Mouse (Mus musculus) bone marrow, adult 2 months (tissue): Measurements from ENCODE around the gene Il11. TPM values are rescaled to one million over a fixed set of nuclear protein-coding genes. Genes with fewer than 3 reads are reported as not detected.

Source experiments
- H3K27ac ChIP-seq: fragments of 200-500 bp; 2 replicates; pipeline ENCODE4 v1.5.1; 2012; ENCODE audit warnings: low read depth, mild to moderate bottlenecking, control low read depth, inconsistent platforms, low read length; ENCODE audit not compliant: control insufficient read depth, poor library complexity, insufficient read depth
- H3K4me1 ChIP-seq: fragments of 200-500 bp; 2 replicates; pipeline ENCODE4 v1.6.1; 2011; ENCODE audit warnings: low read length; ENCODE audit not compliant: control insufficient read depth, insufficient read depth
- H3K4me3 ChIP-seq: fragments of 200-500 bp; replicated peaks from 2 replicates; pipeline ENCODE3; 2011; ENCODE audit warnings: mild to moderate bottlenecking, low read depth, low read length, control low read depth; ENCODE audit not compliant: control insufficient read depth
- CTCF ChIP-seq: fragments of 200-500 bp; IDR thresholded peaks from 2 replicates; pipeline ENCODE4 v1.5.1; 2011; ENCODE audit warnings: low read length, control low read depth; ENCODE audit not compliant: control insufficient read depth, insufficient read depth
- POLR2A ChIP-seq: fragments of 200-500 bp; IDR thresholded peaks from 2 replicates; pipeline ENCODE4 v1.6.1; 2011; ENCODE audit warnings: low read depth, mild to moderate bottlenecking, control low read depth, low read length, borderline replicate concordance; ENCODE audit not compliant: control insufficient read depth
- WGBS: fragments of 180-500 bp; shearing (Covaris S2); methylation state at CpG from one replicate; pipeline ENCODE4 v1.1.7; 2018; 5-methylcytosine and 5-hydroxymethylcytosine counted together
- polyA plus RNA-seq: library from polyadenylated mRNA; stranded (reverse); fragments of >200 nt; gene quantifications from 2 replicates; pipeline ENCODE4 v1.2.4, GENCODE M21; 2011; ENCODE audit warnings: low replicate concordance; ENCODE audit not compliant: missing spikeins, insufficient read depth, insufficient read length

The Il11 gene
- polyA plus RNA-seq, 1 experiment: not detected

DNA sequence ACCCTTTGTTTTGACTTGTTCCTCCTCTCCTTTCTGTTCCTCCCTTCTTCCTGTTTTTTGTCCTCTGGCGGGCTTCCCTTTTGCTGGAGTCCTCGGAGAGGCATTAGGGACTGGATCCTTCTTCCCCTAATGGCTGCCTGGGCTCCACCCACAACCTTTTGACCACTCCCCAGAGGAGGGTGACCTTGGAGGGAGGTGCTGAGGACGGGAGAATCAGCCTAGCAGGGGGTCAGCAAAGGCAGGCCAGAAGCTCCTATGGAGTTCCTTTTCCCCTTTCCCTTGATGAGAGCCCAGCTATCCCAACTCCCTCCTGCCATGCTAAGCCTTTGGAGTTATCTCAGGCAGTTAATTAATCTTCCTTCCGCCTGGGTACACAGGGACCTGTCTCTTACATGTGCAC lies 41.5 kb downstream of the Il11 start:
- 12% methylated on average over 4 of the region's 4 CpGs for WGBS
- H3K4me1 ChIP-seq: peaks cover 2% of the 10 kb centered on the region; the same call in 1 of the 2 replicates
- H3K27ac ChIP-seq: peak overlapping the region; percentile 65
- TF ChIP-seq CTCF: no peak
- no peak for TF ChIP-seq POLR2A
- peak overlapping the region; percentile 53 for H3K4me3 ChIP-seq

DNA sequence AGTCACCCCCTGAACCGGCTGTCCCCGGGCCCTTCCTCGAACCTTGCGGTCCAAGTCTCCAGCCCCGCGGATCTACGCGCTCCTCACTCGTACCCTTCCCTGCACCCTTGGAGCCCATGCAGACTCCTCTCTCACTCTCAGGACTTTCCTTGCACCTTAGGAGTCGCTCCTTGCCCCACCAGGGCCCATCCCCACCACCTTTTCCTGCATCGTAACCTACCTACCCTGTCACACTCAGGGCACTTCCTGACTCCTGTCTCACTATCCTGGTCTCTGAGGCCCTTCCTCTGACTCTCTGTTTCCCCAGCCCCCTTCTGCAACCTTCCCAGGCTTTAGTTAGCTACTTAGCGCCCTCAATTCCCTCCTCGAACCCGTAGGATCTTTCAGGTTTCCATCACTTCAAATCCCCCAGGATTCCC lies 42.3 kb downstream of the Il11 start:
- 0% methylated on average over 14 of the region's 14 CpGs for WGBS
- TF ChIP-seq CTCF (no peak), POLR2A (no peak)
- Histone ChIP-seq H3K4me3 (peak overlapping the region; percentile 79), H3K27ac (peak overlapping the region; percentile 65), H3K4me1 (peaks cover 2% of the 10 kb centered on the region; the same call in 1 of the 2 replicates)

DNA sequence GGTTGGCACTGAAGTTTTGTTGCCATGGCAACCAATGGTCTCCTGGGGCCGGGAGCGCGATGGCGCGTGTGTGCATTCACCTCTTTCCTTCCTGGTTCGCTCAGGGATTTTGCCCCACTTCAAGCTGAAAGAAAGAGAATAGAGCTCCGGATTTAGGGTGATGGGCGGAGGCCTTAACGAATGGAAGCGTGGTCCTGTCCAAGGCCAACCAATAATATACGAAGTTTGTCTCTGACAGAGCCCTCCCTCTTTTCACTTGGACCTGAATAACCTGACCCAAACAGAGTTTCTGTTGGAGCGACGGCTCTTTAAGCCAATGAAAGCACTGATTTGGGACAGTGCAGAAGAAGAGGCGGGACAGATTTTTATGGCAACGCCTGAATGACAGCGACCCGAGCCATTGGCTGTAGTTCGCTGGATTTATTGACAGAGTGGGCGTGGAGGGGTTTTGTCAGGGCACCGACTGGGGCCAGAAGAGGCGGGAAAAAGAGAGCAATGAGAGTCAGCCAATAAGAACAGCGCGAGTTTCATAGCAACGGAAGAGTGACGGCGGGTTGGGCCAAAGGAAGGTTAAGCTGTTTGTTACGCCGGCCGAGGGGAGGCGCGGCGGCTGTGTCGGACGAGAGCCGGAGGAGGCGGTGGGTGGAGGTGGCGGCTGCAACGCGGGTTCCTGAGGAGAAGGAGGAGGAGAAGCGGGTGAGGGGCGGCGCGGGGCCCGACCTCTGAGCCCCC lies 42.9 kb downstream of the Il11 start, which contains the start of gene Kmt5c:
Gene Kmt5c (plus strand): TSS at position 572 of the 732 bp plus-strand sequence.
- 0% methylated on average over 38 of the region's 44 CpGs for WGBS
- TF ChIP-seq POLR2A: peak; percentile 97
- TF ChIP-seq CTCF: no peak; the same call in 1 of the 2 replicates
- Histone ChIP-seq H3K27ac (peak within 1 kb of the TSS; percentile 65), H3K4me1 (peaks cover 2% of the 10 kb centered on the region; the same call in 1 of the 2 replicates), H3K4me3 (peak within 1 kb of the TSS; percentile 79)

DNA sequence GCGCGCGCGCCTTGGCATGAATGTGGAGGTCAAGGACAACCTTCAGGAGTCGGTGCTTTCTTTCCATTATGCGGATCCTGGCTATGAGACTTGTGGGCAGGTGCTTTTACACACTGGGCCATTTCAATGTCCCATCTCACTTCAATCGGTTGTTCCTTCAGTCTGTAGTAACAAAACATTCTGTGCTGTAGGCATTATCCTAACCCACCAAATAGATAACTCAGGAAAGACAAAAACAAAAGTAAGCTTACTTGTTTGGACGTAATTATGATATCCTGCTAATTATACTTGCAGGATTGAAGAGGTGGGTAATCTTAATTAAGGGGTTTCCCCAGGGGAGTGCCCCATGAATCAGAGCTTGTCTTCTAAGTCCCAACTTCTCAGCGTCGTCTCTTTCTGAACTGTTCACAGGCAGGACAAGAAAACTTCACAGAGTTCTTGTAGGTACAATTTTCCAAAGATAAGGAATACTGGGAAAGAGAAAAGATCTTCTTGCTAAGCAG lies 43.6 kb downstream of the Il11 start:
- no peaks in the 10 kb centered on the region for H3K4me1 ChIP-seq
- no peak overlapping the region for H3K27ac ChIP-seq
- peak overlapping the region; percentile 52 for H3K4me3 ChIP-seq
- 57% methylated on average over 10 of the region's 10 CpGs for WGBS
- no peak for TF ChIP-seq POLR2A
- TF ChIP-seq CTCF: no peak

DNA sequence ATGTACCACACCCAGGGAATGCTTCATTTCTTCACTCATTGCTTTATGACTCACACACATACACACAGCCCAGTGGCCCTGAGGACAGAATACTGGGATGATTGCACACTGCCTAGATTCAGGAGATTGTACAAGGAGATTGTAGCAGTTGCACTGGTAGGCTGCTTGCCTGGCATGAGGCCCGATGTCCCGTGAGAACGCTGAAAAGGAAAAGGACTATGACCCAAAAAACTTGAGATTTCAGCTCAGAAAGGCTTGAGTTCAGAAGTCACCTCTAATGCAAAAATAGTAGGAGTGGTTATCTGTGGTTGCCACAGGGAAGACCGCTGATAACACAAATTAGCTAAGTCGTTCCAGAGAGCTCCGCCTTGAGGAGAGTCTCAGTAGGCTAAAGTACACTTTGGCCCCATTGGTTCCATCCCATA lies 49.7 kb downstream of the Il11 start:
- Histone ChIP-seq H3K4me3 (no peak overlapping the region), H3K4me1 (peaks cover 8% of the 10 kb centered on the region), H3K27ac (no peak overlapping the region)
- TF ChIP-seq CTCF (no peak), POLR2A (no peak)
- WGBS: 53% methylated on average over 6 of the region's 6 CpGs

DNA sequence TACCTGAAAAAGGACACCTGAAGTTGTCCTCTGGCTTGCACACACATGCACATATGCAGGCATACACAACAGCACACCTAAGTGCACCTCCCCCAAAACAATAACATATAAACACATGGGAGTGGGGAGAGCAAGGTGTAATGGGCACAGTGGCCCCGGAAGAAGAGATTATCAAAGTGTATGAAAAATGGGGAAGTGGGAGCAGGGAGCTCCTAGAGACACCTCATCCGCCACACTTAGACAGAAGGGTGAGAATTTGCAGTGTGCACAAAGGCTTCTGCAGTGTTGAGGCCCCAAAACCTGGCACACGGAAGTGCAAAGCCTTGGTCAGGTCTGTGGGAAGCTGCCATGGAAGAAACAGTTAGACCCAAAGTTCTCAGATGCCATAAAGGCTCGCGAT lies 51.6 kb downstream of the Il11 start:
- Histone ChIP-seq H3K27ac (no peak overlapping the region), H3K4me3 (no peak overlapping the region), H3K4me1 (peaks cover 8% of the 10 kb centered on the region)
- 42% methylated on average over 5 of the region's 5 CpGs for WGBS
- TF ChIP-seq CTCF: no peak
- TF ChIP-seq POLR2A: no peak

DNA sequence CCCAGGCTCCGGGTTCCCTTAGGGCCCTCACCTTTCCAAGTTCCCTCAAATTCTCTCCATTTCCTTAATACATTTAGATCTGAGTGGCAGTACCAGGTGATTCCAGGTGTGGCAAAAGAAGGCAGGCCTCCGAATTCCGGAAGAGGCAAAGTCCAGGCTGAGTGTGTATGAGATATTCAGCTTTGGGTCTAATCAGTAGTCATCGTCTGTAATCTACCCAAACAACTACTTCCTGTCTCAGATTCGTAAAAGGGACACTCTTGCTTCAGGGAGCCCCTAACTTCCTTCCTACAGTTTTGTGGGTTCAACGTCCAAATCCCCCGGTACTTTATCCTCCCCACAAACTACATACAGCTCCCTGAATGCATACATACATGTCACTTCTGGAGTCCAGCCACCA lies 57.5 kb downstream of the Il11 start, which contains the start of gene Tmem150b:
Gene Tmem150b (minus strand): TSS at position 81 of the 400 bp plus-strand sequence.
- peaks cover 6% of the 10 kb centered on the region; the same call in 1 of the 2 replicates for H3K4me1 ChIP-seq
- TF ChIP-seq CTCF (no peak), POLR2A (no peak)
- 1% methylated on average over 7 of the region's 7 CpGs for WGBS
- H3K4me3 ChIP-seq: peak within 1 kb of the TSS; percentile 69
- peak within 1 kb of the TSS; percentile 73 for H3K27ac ChIP-seq

DNA sequence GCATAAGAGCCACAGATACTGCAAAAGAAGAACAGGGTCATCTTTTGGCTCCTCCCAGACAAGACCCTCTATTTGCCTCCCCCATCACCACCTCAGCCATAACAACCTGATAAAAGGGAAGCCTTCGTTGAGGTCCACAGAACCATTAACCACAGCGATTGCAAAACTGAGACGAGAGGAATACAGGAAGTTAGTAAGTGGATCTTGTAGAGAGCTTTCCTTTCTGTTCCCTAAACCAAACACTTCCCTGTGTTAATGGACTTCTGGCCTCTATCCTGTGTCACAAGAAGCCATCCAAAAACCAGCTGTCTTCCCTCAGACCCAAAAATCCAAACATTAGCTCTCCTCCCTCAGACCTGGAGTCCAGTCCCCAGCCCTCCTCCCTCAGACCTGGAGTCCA lies 58.3 kb downstream of the Il11 start:
- peaks cover 10% of the 10 kb centered on the region; the same call in 1 of the 2 replicates for H3K4me1 ChIP-seq
- peak overlapping the region; percentile 69 for H3K4me3 ChIP-seq
- TF ChIP-seq POLR2A (no peak), CTCF (no peak)
- peak overlapping the region; percentile 73 for H3K27ac ChIP-seq
- WGBS: 0% methylated on average over 3 of the region's 3 CpGs

DNA sequence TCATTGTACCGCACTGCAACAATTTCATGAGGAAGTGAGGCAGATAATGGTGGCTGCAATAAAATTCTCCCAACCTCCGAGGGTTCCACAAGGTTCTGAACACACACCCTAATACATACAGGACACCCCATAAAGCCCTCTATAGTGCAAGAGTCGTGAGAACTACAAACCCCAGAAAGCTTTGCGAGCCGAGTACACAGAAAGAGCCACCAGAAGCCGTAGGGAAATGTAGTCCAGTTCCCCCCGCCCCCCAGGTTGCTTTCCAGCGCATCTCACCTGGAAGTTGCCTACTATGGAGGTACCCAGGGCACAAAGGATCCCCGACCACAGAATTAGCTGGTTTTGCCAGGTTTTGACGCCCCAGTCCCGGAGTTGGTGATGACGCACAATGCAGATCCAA lies 59.2 kb downstream of the Il11 start:
- Histone ChIP-seq H3K27ac (peak overlapping the region; percentile 56), H3K4me3 (peak overlapping the region; percentile 69), H3K4me1 (peaks cover 10% of the 10 kb centered on the region; the same call in 1 of the 2 replicates)
- WGBS: 23% methylated on average over 12 of the region's 12 CpGs
- no peak for TF ChIP-seq CTCF

Other genes with a start within 250 kb of the Il11 start
- gene Syt5, start 235.3 kb downstream of the Il11 start, polyA plus RNA-seq: 0.74 TPM in 1 of 2 replicates, not detected in the other
- gene Ptprh, start 178.8 kb downstream of the Il11 start, polyA plus RNA-seq: not detected in 2 replicates
- gene Tmem86b, start 151.4 kb downstream of the Il11 start, polyA plus RNA-seq: 36.2 and 42.5 TPM in 2 replicates
- 53.3 and 89.0 TPM in 2 replicates for gene Ppp6r1, start 123.8 kb downstream of the Il11 start, polyA plus RNA-seq
- 11.7 and 19.8 TPM in 2 replicates for gene Hspbp1, start 97.8 kb downstream of the Il11 start, polyA plus RNA-seq
- gene Brsk1, start 92.3 kb downstream of the Il11 start, polyA plus RNA-seq: 3.7 TPM in 1 of 2 replicates, not detected in the other
- 5.1 and 7.2 TPM in 2 replicates for gene Tmem150b, start 57.6 kb downstream of the Il11 start, polyA plus RNA-seq
- 98.4 and 144 TPM in 2 replicates for gene Kmt5c, start 42.7 kb downstream of the Il11 start, polyA plus RNA-seq
- gene Cox6b2, start 29.8 kb downstream of the Il11 start, polyA plus RNA-seq: 169 and 179 TPM in 2 replicates
- not detected in 2 replicates for gene Fam71e2, start 11.6 kb downstream of the Il11 start, polyA plus RNA-seq
- gene Tmem190, start 78 bp upstream of the Il11 start, polyA plus RNA-seq: not detected in 2 replicates
- gene Tmem238, start 6.8 kb upstream of the Il11 start, polyA plus RNA-seq: 3.9 and 12.0 TPM in 2 replicates
- 441 and 887 TPM in 2 replicates for gene Rpl28, start 10.0 kb upstream of the Il11 start, polyA plus RNA-seq
- gene Ube2s, start 29.7 kb upstream of the Il11 start, polyA plus RNA-seq: 367 and 488 TPM in 2 replicates
- 0.25 and 0.67 TPM in 2 replicates for gene Shisa7, start 61.8 kb upstream of the Il11 start, polyA plus RNA-seq
- 3.9 and 12.4 TPM in 2 replicates for gene Isoc2b, start 87.4 kb upstream of the Il11 start, polyA plus RNA-seq
- gene Isoc2a, start 94.3 kb upstream of the Il11 start, polyA plus RNA-seq: 10.7 and 21.3 TPM in 2 replicates
- gene Gm36210, start 123.7 kb upstream of the Il11 start, polyA plus RNA-seq: not detected in 2 replicates
- 7.6 and 10.6 TPM in 2 replicates for gene Zfp628, start 132.4 kb upstream of the Il11 start, polyA plus RNA-seq
- 1.4 and 2.8 TPM in 2 replicates for gene Nat14, start 139.2 kb upstream of the Il11 start, polyA plus RNA-seq
- 0.70 and 1.5 TPM in 2 replicates for gene Ssc5d, start 142.9 kb upstream of the Il11 start, polyA plus RNA-seq
- not detected in 2 replicates for gene Sbk2, start 181.5 kb upstream of the Il11 start, polyA plus RNA-seq
- gene Sbk3, start 188.3 kb upstream of the Il11 start, polyA plus RNA-seq: not detected in 2 replicates
- 13.5 and 44.8 TPM in 2 replicates for gene Zfp579, start 213.3 kb upstream of the Il11 start, polyA plus RNA-seq
- gene Zfp524, start 231.6 kb upstream of the Il11 start, polyA plus RNA-seq: 12.6 and 15.8 TPM in 2 replicates
- gene Fiz1, start 231.8 kb upstream of the Il11 start, polyA plus RNA-seq: 10.9 and 18.9 TPM in 2 replicates
- not detected in 2 replicates for gene Gm44973, start 232.6 kb upstream of the Il11 start, polyA plus RNA-seq
- gene Zfp865, start 237.5 kb upstream of the Il11 start, polyA plus RNA-seq: 23.9 and 30.4 TPM in 2 replicates
- gene Ccdc106, start 237.7 kb upstream of the Il11 start, polyA plus RNA-seq: not detected in 2 replicates